In genomic region chr16:49834130-49834693, GRCm38 (mm10) we compare ENCODE assay signal across 20 mouse cellular contexts. TPM values are rescaled to one million over a fixed set of nuclear protein-coding genes. Genes with fewer than 3 reads are reported as not detected.
DNase-seq lines count a peak whose midpoint lies in the region; ATAC-seq and TF ChIP-seq lines count a peak whose summit lies in the region.
"Had no signal": no experiment of that assay in that cellular context is flagged by ENCODE, and none has a peak within 500 bp of the region (broad histone marks: within the 10 kb centered on the region; RNA-seq: fewer than 3 reads in every experiment).

No protein-coding gene starts in this region.

- no peaks in the 10 kb centered on the region for H3K27me3 ChIP-seq in liver, embryonic 12.5 days (replicated peaks)
- H3K27me3 ChIP-seq in liver, postnatal 0 days (ENCODE audit: insufficient read depth, low read length) = no peaks in the 10 kb centered on the region
- H3K27me3 ChIP-seq in hindbrain, embryonic 14.5 days (ENCODE audit: control insufficient read depth, insufficient read depth, low read length) = no peaks in the 10 kb centered on the region
- H3K27me3 ChIP-seq in hindbrain, postnatal 0 days (ENCODE audit: insufficient read depth, low read length) = no peaks in the 10 kb centered on the region
- H3K27me3 ChIP-seq: embryonic facial prominence, embryonic 13.5 days; limb, embryonic 13.5 days; megakaryocyte, embryonic 14.5 days; neural tube, embryonic 15.5 days; Patski had no signal

- peak overlapping the region; percentile 44; the same call in 1 of the 2 replicates for H3K9ac ChIP-seq in liver, embryonic 12.5 days
- H3K9ac ChIP-seq in liver, postnatal 0 days (replicated peaks) = 0 out of 2 replicates have a peak overlapping the region, but pooled peaks have one; percentile 13
- no peak overlapping the region for H3K9ac ChIP-seq in hindbrain, embryonic 14.5 days
- no peak overlapping the region for H3K9ac ChIP-seq in hindbrain, postnatal 0 days (replicated peaks; ENCODE audit: low read length)
- H3K9ac ChIP-seq: embryonic facial prominence, embryonic 13.5 days; limb, embryonic 13.5 days; neural tube, embryonic 15.5 days had no signal

- peak overlapping the region; percentile 66; the same call in 1 of the 2 replicates for H3K27ac ChIP-seq in liver, embryonic 12.5 days
- H3K27ac ChIP-seq in liver, postnatal 0 days (ENCODE audit: low read depth) = no peak overlapping the region
- H3K27ac ChIP-seq in hindbrain, embryonic 14.5 days = no peak overlapping the region
- H3K27ac ChIP-seq in hindbrain, postnatal 0 days = no peak overlapping the region
- H3K27ac ChIP-seq: embryonic facial prominence, embryonic 13.5 days; gastrocnemius, adult 2 months; limb, embryonic 13.5 days; neural tube, embryonic 15.5 days had no signal

- WGBS in liver, embryonic 12.5 days (ENCODE audit: insufficient replicate concordance) = 26% methylated on average over 4 of the region's 4 CpGs
- WGBS in liver, postnatal 0 days (ENCODE audit: insufficient replicate concordance) = 24% methylated on average over 4 of the region's 4 CpGs
- WGBS in hindbrain, embryonic 14.5 days = 68% methylated on average over 4 of the region's 4 CpGs
- WGBS in hindbrain, postnatal 0 days = 55% methylated on average over 4 of the region's 4 CpGs

- H3K4me2 ChIP-seq in liver, embryonic 12.5 days = no peak overlapping the region
- no peak overlapping the region for H3K4me2 ChIP-seq in liver, postnatal 0 days (ENCODE audit: low read depth, low read length)
- no peak overlapping the region for H3K4me2 ChIP-seq in hindbrain, embryonic 14.5 days (replicated peaks)
- no peak overlapping the region for H3K4me2 ChIP-seq in hindbrain, postnatal 0 days (ENCODE audit: low read depth, low read length)
- H3K4me2 ChIP-seq: embryonic facial prominence, embryonic 13.5 days; limb, embryonic 13.5 days; neural tube, embryonic 15.5 days had no signal

- TF ChIP-seq CTCF in liver, postnatal 0 days (IDR thresholded peaks at IDR 0.05; ENCODE audit: low read depth) = no peak
- TF ChIP-seq CTCF in hindbrain, postnatal 0 days (IDR thresholded peaks at IDR 0.05; ENCODE audit: low read depth) = no peak

- no peak for DNase-seq in liver
- peak; percentile 19 for DNase-seq in thymus, postnatal 25 days
- no peak for DNase-seq in thymus, postnatal 10 days (ENCODE audit: low spot score in 2 of 2)
- no peak for DNase-seq in liver, postnatal 0 days
- DNase-seq in hindbrain, embryonic 14.5 days (ENCODE audit: low spot score) = no peak
- DNase-seq in hindbrain, postnatal 0 days (ENCODE audit: low spot score) = no peak
- DNase-seq in kidney, postnatal 4 days = no peak
- DNase-seq: adrenal gland, postnatal 36 days; cerebellum, adult 9-10 months; gastrocnemius, adult 2 months; heart, adult 18-20 months; kidney, adult 8-10 months; kidney, postnatal 36 days had no signal

- no peak for TF ChIP-seq EP300 in liver, postnatal 0 days (IDR thresholded peaks at IDR 0.05; ENCODE audit: low read depth)

- H3K4me3 ChIP-seq in liver, embryonic 12.5 days = no peak overlapping the region
- no peak overlapping the region for H3K4me3 ChIP-seq in liver, postnatal 0 days (ENCODE audit: low read depth, low read length)
- no peak overlapping the region for H3K4me3 ChIP-seq in hindbrain, embryonic 14.5 days (replicated peaks; ENCODE audit: low read length)
- H3K4me3 ChIP-seq in hindbrain, postnatal 0 days (ENCODE audit: low read length) = no peak overlapping the region
- H3K4me3 ChIP-seq: embryonic facial prominence, embryonic 13.5 days; gastrocnemius, adult 2 months; limb, embryonic 13.5 days; megakaryocyte, embryonic 14.5 days; neural tube, embryonic 15.5 days had no signal

- peak; percentile 61 for ATAC-seq in liver, embryonic 12.5 days
- ATAC-seq in liver, postnatal 0 days = no peak
- no peak for ATAC-seq in hindbrain, embryonic 14.5 days (ENCODE audit: low FRiP score)
- ATAC-seq in hindbrain, postnatal 0 days = no peak
- ATAC-seq: inflammation-experienced regulatory T-cells, adult 6 months; Patski had no signal

- H3K36me3 ChIP-seq in liver, embryonic 12.5 days = no peaks in the 10 kb centered on the region
- no peaks in the 10 kb centered on the region for H3K36me3 ChIP-seq in liver, postnatal 0 days (replicated peaks; ENCODE audit: insufficient read depth, low read length)
- no peaks in the 10 kb centered on the region for H3K36me3 ChIP-seq in hindbrain, embryonic 14.5 days (replicated peaks; ENCODE audit: control insufficient read depth, insufficient read depth)
- no peaks in the 10 kb centered on the region for H3K36me3 ChIP-seq in hindbrain, postnatal 0 days (ENCODE audit: insufficient read depth, low read length)
- H3K36me3 ChIP-seq: embryonic facial prominence, embryonic 13.5 days; limb, embryonic 13.5 days; neural tube, embryonic 15.5 days had no signal

- H3K9me3 ChIP-seq in liver, embryonic 12.5 days (replicated peaks) = no peaks in the 10 kb centered on the region
- no peaks in the 10 kb centered on the region for H3K9me3 ChIP-seq in liver, postnatal 0 days (ENCODE audit: low read length)
- H3K9me3 ChIP-seq in hindbrain, embryonic 14.5 days (ENCODE audit: control insufficient read depth, low read length) = no peaks in the 10 kb centered on the region
- no peaks in the 10 kb centered on the region for H3K9me3 ChIP-seq in hindbrain, postnatal 0 days (ENCODE audit: low read length)
- H3K9me3 ChIP-seq: embryonic facial prominence, embryonic 13.5 days; limb, embryonic 13.5 days; megakaryocyte, embryonic 14.5 days; neural tube, embryonic 15.5 days had no signal

- H3K4me1 ChIP-seq in liver, embryonic 12.5 days = peaks cover 55% of the 10 kb centered on the region
- H3K4me1 ChIP-seq in liver, postnatal 0 days (ENCODE audit: insufficient read depth) = peaks cover 22% of the 10 kb centered on the region
- H3K4me1 ChIP-seq in hindbrain, embryonic 14.5 days (replicated peaks; ENCODE audit: control insufficient read depth, insufficient read depth, low read length) = no peaks in the 10 kb centered on the region
- H3K4me1 ChIP-seq in hindbrain, postnatal 0 days (ENCODE audit: insufficient read depth, low read length) = no peaks in the 10 kb centered on the region
- H3K4me1 ChIP-seq: embryonic facial prominence, embryonic 13.5 days; limb, embryonic 13.5 days; neural tube, embryonic 15.5 days had no signal

RNA-seq across cellular contexts. Expression of gene Cd47, which starts 33.9 kb away (rescaled TPM):
- polyA plus RNA-seq in liver, embryonic 12.5 days (2016; fragmentation: Nextera tagmentation; extraction: Ambion mirVana) = 308 and 327 TPM in 2 replicates
- 285 and 286 TPM in 2 replicates for polyA plus RNA-seq in liver, postnatal 0 days (2015; fragmentation: Nextera tagmentation; extraction: Ambion mirVana)
- 152 and 167 TPM in 2 replicates for polyA plus RNA-seq in hindbrain, embryonic 14.5 days (2014; fragmentation: Nextera tagmentation; extraction: Ambion mirVana)
- 38.9 and 44.3 TPM in 2 replicates for total RNA-seq in hindbrain, postnatal 0 days (2014; rRNA removed)
- 235 and 238 TPM in 2 replicates for polyA plus RNA-seq in hindbrain, postnatal 0 days (2015; fragmentation: Nextera tagmentation; extraction: Ambion mirVana)

Comparison
In these comparisons a context has a peak if more than half of its experiments do, and no peak if none do; other contexts are left out.
1. H3K9ac ChIP-seq: peak in liver, embryonic 12.5 days (single experiment) and liver, postnatal 0 days (single experiment); none in hindbrain, embryonic 14.5 days (single experiment) and hindbrain, postnatal 0 days (single experiment).